Mouse (Mus musculus) ES-Bruce4 (cell line): ENCODE results near the gene Rad50.

ENCODE experiments used
- CTCF ChIP-seq: IDR thresholded peaks from one replicate; pipeline ENCODE4 v1.8.1; 2011; ENCODE audit warnings: low read depth, low read length
- EP300 ChIP-seq: IDR thresholded peaks from 2 replicates; pipeline ENCODE4 v1.6.1; 2011; ENCODE audit warnings: low read depth, low read length; ENCODE audit not compliant: insufficient read depth
- POLR2A ChIP-seq: IDR thresholded peaks from one replicate; pipeline ENCODE4 v1.8.1; 2011; ENCODE audit warnings: low read length; ENCODE audit not compliant: insufficient read depth

DNA sequence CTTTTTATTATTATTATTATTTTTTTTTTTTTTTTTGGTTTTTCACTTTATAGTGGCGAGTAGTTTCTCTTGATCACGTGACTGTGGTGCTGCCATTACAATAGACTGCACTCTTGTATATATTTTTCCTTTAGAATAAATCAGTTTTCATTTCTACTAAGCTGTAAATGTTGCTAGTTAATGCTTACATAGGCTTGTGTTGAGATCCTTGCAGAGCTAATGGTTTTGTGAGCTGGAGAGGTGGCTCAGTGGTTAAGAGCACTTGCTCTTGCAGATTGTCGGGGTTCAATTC, 545 bp upstream of the Rad50 start:
- TF ChIP-seq POLR2A: no peak
- TF ChIP-seq CTCF: no peak
- TF ChIP-seq EP300: no peak
